Mouse (Mus musculus) embryonic fibroblast, embryonic 13.5 days (primary cell): ENCODE data around the gene Tor1aip2.

Experiments used
- CTCF ChIP-seq: IDR thresholded peaks from 2 replicates; pipeline ENCODE4 v1.5.1; 2011; ENCODE audit warnings: mild to moderate bottlenecking, control low read depth, low read length, moderate library complexity, borderline replicate concordance; ENCODE audit not compliant: insufficient read depth
- POLR2A ChIP-seq: IDR thresholded peaks from 2 replicates; pipeline ENCODE4 v1.6.1; 2011; ENCODE audit warnings: low read depth, mild to moderate bottlenecking, control low read depth, low read length, moderate library complexity

DNA sequence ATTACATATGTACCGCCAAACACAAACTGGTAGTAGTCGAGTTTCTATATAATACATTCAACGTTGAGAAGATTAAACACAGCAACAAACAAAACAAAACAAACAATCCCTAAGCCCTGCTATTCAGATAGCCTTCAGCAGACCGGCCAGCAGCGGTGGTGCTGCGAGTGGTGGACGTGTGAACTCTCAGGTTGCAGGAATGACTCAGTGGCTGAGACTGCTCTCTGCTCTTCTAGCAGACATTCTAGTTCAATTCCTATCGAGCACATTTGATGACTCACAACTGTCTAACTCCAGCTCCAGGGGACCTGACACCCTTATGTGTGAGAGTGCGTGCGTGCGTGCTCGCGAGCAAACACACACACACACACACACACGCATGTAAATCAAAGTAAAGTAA, 34.9 kb downstream of the Tor1aip2 start:
- TF ChIP-seq POLR2A (0 out of 2 replicates have a peak, but pooled peaks have one; percentile 31), CTCF (no peak)
